Mouse (Mus musculus) forebrain, embryonic 11.5 days (tissue): ENCODE measurements around the gene 2900026A02Rik. TPM values are rescaled to one million over a fixed set of nuclear protein-coding genes. Genes with fewer than 3 reads are reported as not detected.

Experiments used
- ATAC-seq: fragments of 200-750 bp; cut with Nextera tagmentation; replicated peaks from 2 replicates; pipeline ENCODE4 v1.8.0; 2017; ENCODE audit warnings: moderate TSS enrichment; ENCODE audit not compliant: low FRiP score
- DNase-seq: peaks from one replicate; pipeline ENCODE4 v3.0.0-alpha.2; 2017; ENCODE audit warnings: low spot score
- H3K27ac ChIP-seq: fragments of 300-500 bp; sonication (generic); 2 replicates; pipeline ENCODE4 v1.5.1; 2014; ENCODE audit warnings: low read depth, low read length
- H3K27me3 ChIP-seq: fragments of 300-500 bp; sonication (generic); 2 replicates; pipeline ENCODE4 v1.6.1; 2014; ENCODE audit warnings: mild to moderate bottlenecking, low read length, mixed read lengths; ENCODE audit not compliant: control insufficient read depth, insufficient read depth
- H3K36me3 ChIP-seq: fragments of 300-500 bp; sonication (generic); 2 replicates; pipeline ENCODE4 v1.6.1; 2014; ENCODE audit warnings: mild to moderate bottlenecking, low read length, moderate library complexity, mixed read lengths; ENCODE audit not compliant: control insufficient read depth, insufficient read depth
- H3K4me1 ChIP-seq: fragments of 300-500 bp; sonication (generic); replicated peaks from 2 replicates; pipeline ENCODE4 v1.6.1; 2014; ENCODE audit warnings: low read length, mixed read lengths; ENCODE audit not compliant: control insufficient read depth, insufficient read depth
- H3K4me2 ChIP-seq: fragments of 300-500 bp; sonication (generic); 2 replicates; pipeline ENCODE4 v1.6.1; 2014; ENCODE audit warnings: low read depth, mild to moderate bottlenecking, low read length, moderate library complexity, mixed read lengths; ENCODE audit not compliant: severe bottlenecking
- H3K4me3 ChIP-seq: fragments of 300-500 bp; sonication (generic); 2 replicates; pipeline ENCODE4 v1.5.1; 2014; ENCODE audit warnings: low read depth, low read length
- H3K9ac ChIP-seq: fragments of 300-500 bp; sonication (generic); 2 replicates; pipeline ENCODE4 v1.6.1; 2014; ENCODE audit warnings: low read length
- H3K9me3 ChIP-seq: fragments of 300-500 bp; sonication (generic); 2 replicates; pipeline ENCODE4 v1.6.1; 2016; ENCODE audit warnings: low read length, mixed read lengths; ENCODE audit not compliant: control insufficient read depth
- WGBS: fragments of 180-500 bp; shearing (Covaris S2); extraction: QIAGEN DNeasy Blood & Tissue Kit; methylation state at CpG from one replicate; pipeline ENCODE4 v1.1.7; 2014; 5-methylcytosine and 5-hydroxymethylcytosine counted together
- polyA plus RNA-seq: library from polyadenylated mRNA; unstranded; fragments of >200 nt; fragmentation: Nextera tagmentation; extraction: Ambion mirVana; gene quantifications from 2 replicates; pipeline ENCODE4 v1.2.1, GENCODE M21; 2014

Gene 2900026A02Rik
- polyA plus RNA-seq, 1 experiment from 2014 or later, result 3.4 TPM

- H3K27ac ChIP-seq, result no peak overlapping the region
- peaks cover 11% of the 10 kb centered on the region for H3K27me3 ChIP-seq
- ATAC-seq, result no peak
- peak overlapping the region; percentile 87 for H3K4me2 ChIP-seq
- DNase-seq, result no peak
- H3K9ac ChIP-seq, result no peak overlapping the region
- WGBS, result 77% methylated on average over 13 of the region's 13 CpGs
- H3K4me1 ChIP-seq, result peaks cover 28% of the 10 kb centered on the region
- no peak overlapping the region for H3K4me3 ChIP-seq
- H3K36me3 ChIP-seq, result no peaks in the 10 kb centered on the region
- H3K9me3 ChIP-seq, result no peaks in the 10 kb centered on the region
Observed at GRCm38 (mm10) chr5:113136951-113137487, 84.0 kb downstream of the 2900026A02Rik start.

GRCm38 (mm10) chr5:113135513-113135912, 85.5 kb downstream of the 2900026A02Rik start:
- Histone ChIP-seq H3K9ac (peak overlapping the region; percentile 32; the same call in 1 of the 2 replicates), H3K36me3 (no peaks in the 10 kb centered on the region), H3K27ac (0 out of 2 replicates have a peak overlapping the region, but pooled peaks have one; percentile 18), H3K4me3 (no peak overlapping the region), H3K27me3 (peaks cover 11% of the 10 kb centered on the region), H3K4me2 (0 out of 2 replicates have a peak overlapping the region, but pooled peaks have one; percentile 5), H3K4me1 (peaks cover 30% of the 10 kb centered on the region), H3K9me3 (no peaks in the 10 kb centered on the region)
- DNase-seq, result no peak
- 38% methylated on average over 10 of the region's 10 CpGs for WGBS
- ATAC-seq, result no peak

GRCm38 (mm10) chr5:113133722-113134710, 87.0 kb downstream of the 2900026A02Rik start:
- Histone ChIP-seq H3K4me1 (peaks cover 29% of the 10 kb centered on the region), H3K9ac (no peak overlapping the region)

GRCm38 (mm10) chr5:113133080-113133491, 88.0 kb downstream of the 2900026A02Rik start:
- ATAC-seq (peak; percentile 86), DNase-seq (peak; percentile 84)
- Histone ChIP-seq H3K4me1 (peaks cover 22% of the 10 kb centered on the region), H3K9me3 (no peaks in the 10 kb centered on the region), H3K27ac (peak overlapping the region; percentile 93), H3K27me3 (peaks cover 8% of the 10 kb centered on the region; the same call in 1 of the 2 replicates), H3K4me3 (no peak overlapping the region), H3K9ac (peak overlapping the region; percentile 44), H3K4me2 (no peak overlapping the region), H3K36me3 (no peaks in the 10 kb centered on the region)
- 3% methylated on average over 9 of the region's 9 CpGs for WGBS

More at GRCm38 (mm10) chr5:113133722-113134710, 87.0 kb downstream of the 2900026A02Rik start:
- Histone ChIP-seq H3K27ac (peak overlapping the region; percentile 93), H3K27me3 (peaks cover 11% of the 10 kb centered on the region), H3K4me3 (no peak overlapping the region), H3K4me2 (no peak overlapping the region), H3K9me3 (no peaks in the 10 kb centered on the region), H3K36me3 (no peaks in the 10 kb centered on the region)
- no peak for ATAC-seq
- 87% methylated on average over 19 of the region's 19 CpGs for WGBS
- no peak for DNase-seq

- no peak overlapping the region for H3K4me2 ChIP-seq
- peak overlapping the region; percentile 93 for H3K27ac ChIP-seq
- H3K9ac ChIP-seq, result peak overlapping the region; percentile 44
- ATAC-seq, result no peak
- peaks cover 5% of the 10 kb centered on the region; the same call in 1 of the 2 replicates for H3K27me3 ChIP-seq
- H3K4me3 ChIP-seq, result no peak overlapping the region
- no peaks in the 10 kb centered on the region for H3K36me3 ChIP-seq
- DNase-seq, result peak; percentile 68
- 23% methylated on average over 13 of the region's 13 CpGs for whole genome bisulfite sequencing
- H3K4me1 ChIP-seq, result peaks cover 18% of the 10 kb centered on the region
- H3K9me3 ChIP-seq, result no peaks in the 10 kb centered on the region
Observed at GRCm38 (mm10) chr5:113132635-113133041, 88.4 kb downstream of the 2900026A02Rik start.

GRCm38 (mm10) chr5:113128426-113128825, 92.6 kb downstream of the 2900026A02Rik start:
- Histone ChIP-seq H3K27ac (no peak overlapping the region), H3K36me3 (no peaks in the 10 kb centered on the region)
- 80% methylated on average over 4 of the region's 4 CpGs for WGBS

GRCm38 (mm10) chr5:113126476-113126875, 94.6 kb downstream of the 2900026A02Rik start:
- Histone ChIP-seq H3K36me3 (no peaks in the 10 kb centered on the region), H3K4me3 (no peak overlapping the region), H3K9me3 (no peaks in the 10 kb centered on the region), H3K27ac (no peak overlapping the region), H3K4me2 (no peak overlapping the region), H3K4me1 (no peaks in the 10 kb centered on the region), H3K9ac (no peak overlapping the region), H3K27me3 (no peaks in the 10 kb centered on the region)
- 96% methylated on average over 12 of the region's 12 CpGs for WGBS
- DNase-seq (no peak), ATAC-seq (no peak)

More at GRCm38 (mm10) chr5:113128426-113128825, 92.6 kb downstream of the 2900026A02Rik start:
- no peak for ATAC-seq
- peaks cover 14% of the 10 kb centered on the region for H3K4me1 ChIP-seq
- no peak overlapping the region for H3K4me2 ChIP-seq
- H3K9ac ChIP-seq, result no peak overlapping the region
- DNase-seq, result no peak
- H3K27me3 ChIP-seq, result no peaks in the 10 kb centered on the region
- no peaks in the 10 kb centered on the region for H3K9me3 ChIP-seq
- H3K4me3 ChIP-seq, result no peak overlapping the region

- H3K9ac ChIP-seq, result no peak overlapping the region
- no peak overlapping the region for H3K27ac ChIP-seq
- no peaks in the 10 kb centered on the region for H3K9me3 ChIP-seq
- H3K4me3 ChIP-seq, result no peak overlapping the region
- 80% methylated on average over 10 of the region's 10 CpGs for WGBS
- H3K4me1 ChIP-seq, result 0 out of 2 replicates have a peak, but pooled peaks cover 4% of the 10 kb centered on the region
- H3K27me3 ChIP-seq, result no peaks in the 10 kb centered on the region
- ATAC-seq (no peak), DNase-seq (no peak)
- H3K36me3 ChIP-seq, result no peaks in the 10 kb centered on the region
- no peak overlapping the region for H3K4me2 ChIP-seq
Observed at GRCm38 (mm10) chr5:113123693-113124092, 97.3 kb downstream of the 2900026A02Rik start.
